Mouse (Mus musculus) cerebellum, adult 2 months (tissue): ENCODE data around the gene Atp8b2.

ENCODE experiments used
- CTCF ChIP-seq: fragments of 200-500 bp; IDR thresholded peaks from 2 replicates; pipeline ENCODE4 v1.5.1; 2011; ENCODE audit warnings: low read depth, mild to moderate bottlenecking, control low read depth, low read length, moderate library complexity, borderline replicate concordance; ENCODE audit not compliant: insufficient read depth
- POLR2A ChIP-seq: fragments of 200-500 bp; IDR thresholded peaks from 2 replicates; pipeline ENCODE4 v1.6.1; 2011; ENCODE audit warnings: low read length, control low read depth, borderline replicate concordance; ENCODE audit not compliant: insufficient read depth

GRCm38 (mm10) chr3:89959435-89959834, 3.9 kb downstream of the Atp8b2 start:
- TF ChIP-seq CTCF (no peak), POLR2A (no peak)
